In genomic region chr4:49628941-49629340, GRCm38 (mm10) we compare ENCODE assay signal across 13 mouse cellular contexts. TPM values are rescaled to one million over a fixed set of nuclear protein-coding genes. Genes with fewer than 3 reads are reported as not detected.
"Had no signal": no experiment of that assay in that cellular context is flagged by ENCODE, and none has a peak within 500 bp of the region (broad histone marks: within the 10 kb centered on the region; RNA-seq: fewer than 3 reads in every experiment).

No protein-coding gene starts in this region.

- H3K27me3 ChIP-seq: liver, embryonic 15.5 days; midbrain, embryonic 13.5 days; stomach, embryonic 15.5 days had no signal

- H3K4me3 ChIP-seq: left cerebral cortex, adult 2 months; limb, embryonic 10.5 days; liver, embryonic 15.5 days; midbrain, embryonic 13.5 days; stomach, embryonic 15.5 days had no signal

- H3K4me1 ChIP-seq: stomach, embryonic 15.5 days had no signal

- H3K27ac ChIP-seq: left cerebral cortex, adult 2 months; limb, embryonic 10.5 days; liver, embryonic 15.5 days; midbrain, embryonic 13.5 days; stomach, embryonic 15.5 days had no signal

- H3K36me3 ChIP-seq: liver, embryonic 15.5 days; midbrain, embryonic 13.5 days; stomach, embryonic 15.5 days had no signal

- DNase-seq: lung, adult 2 months; right cerebral cortex, postnatal 14 days; thymus, adult 2 months; thymus, postnatal 25 days had no signal

RNA-seq across cellular contexts. Expression of gene Tmem246, which starts 31.3 kb away (rescaled TPM):
- polyA plus RNA-seq: inflammation-experienced regulatory T-cells, adult 6 months had no signal

RNA-seq across cellular contexts. Expression of gene Ppp3r2, which starts 52.9 kb away (rescaled TPM):
- total RNA-seq: megakaryocyte progenitor cell, adult 5-6 weeks had no signal
- polyA plus RNA-seq: inflammation-experienced regulatory T-cells, adult 6 months; large intestine, adult 2 months; liver, embryonic 15.5 days; lung, adult 2 months; spleen, adult 2 months had no signal
